Mouse (Mus musculus) right cerebral cortex, postnatal 14 days (tissue): ENCODE data around the gene Rfc4.
"Not testable (repeated sequence)": the region's sequence is repeated elsewhere in the genome, so short reads cannot be mapped to it uniquely, and the experiment has no call there.

Experiments used
- DNase-seq: peaks from one replicate; pipeline ENCODE4 v3.0.0; 2022

Rfc4 gene

DNA sequence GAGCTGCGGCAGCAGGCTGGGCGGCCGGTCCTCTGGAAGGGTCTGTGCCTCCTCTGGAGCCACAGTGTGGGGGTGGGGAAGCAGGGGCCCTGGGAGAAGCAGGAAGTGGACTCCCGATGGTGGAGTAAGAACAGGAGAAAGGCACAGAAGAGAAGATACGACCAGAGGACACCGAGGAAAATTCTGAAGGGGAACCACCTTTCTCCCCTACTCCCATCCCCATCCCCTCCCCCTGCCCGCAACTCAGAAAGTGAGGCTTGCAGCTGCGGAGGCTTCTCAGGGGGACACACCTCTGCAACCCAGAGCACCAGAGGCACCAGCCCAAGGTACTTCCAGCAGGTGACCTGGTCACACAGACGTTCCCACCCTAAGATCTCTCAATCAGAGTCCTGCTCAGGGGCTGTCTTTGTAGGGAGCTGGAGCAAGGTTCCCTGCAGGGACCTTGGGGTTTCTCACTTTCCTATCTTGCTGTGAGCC lies 27.4 kb downstream of the Rfc4 start:
- DNase-seq, result no peak

DNA sequence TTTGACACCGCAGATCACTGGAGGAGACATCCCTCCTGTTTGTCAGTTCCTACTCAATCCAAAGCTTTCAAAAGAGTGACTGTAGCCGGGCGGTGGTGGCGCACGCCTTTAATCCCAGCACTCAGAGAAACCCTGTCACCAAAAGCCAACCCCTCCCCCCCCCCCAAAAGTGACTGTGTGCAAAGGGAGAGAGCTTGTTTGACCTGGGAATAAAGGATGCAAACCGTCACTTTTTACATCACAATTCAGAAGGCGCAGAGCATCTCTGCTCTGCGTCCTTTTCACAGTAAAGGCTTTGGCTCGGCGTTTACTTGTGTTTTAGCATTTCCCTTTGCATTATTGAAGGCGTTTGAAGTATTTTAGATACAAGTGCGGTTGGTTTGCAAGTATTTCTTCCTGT lies 27.9 kb downstream of the Rfc4 start:
- no peak for DNase-seq

DNA sequence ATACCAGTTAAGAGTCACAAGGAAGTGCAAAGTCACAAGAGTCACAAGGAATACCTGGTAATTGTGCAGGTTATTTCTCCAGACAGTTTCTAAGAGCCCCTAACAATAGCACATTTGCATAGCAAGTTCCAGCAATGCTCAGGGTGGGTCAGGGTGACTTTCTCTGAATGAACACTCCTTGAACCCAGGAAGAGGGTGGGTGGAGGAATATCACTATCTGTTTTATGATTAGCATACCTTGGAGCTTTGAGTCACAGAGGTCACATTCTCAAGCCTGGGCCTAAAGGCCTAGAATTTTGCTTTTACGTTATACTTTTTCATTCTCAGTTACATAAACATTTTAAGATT lies 29.5 kb downstream of the Rfc4 start:
- not testable (repeated sequence) for DNase-seq

DNA sequence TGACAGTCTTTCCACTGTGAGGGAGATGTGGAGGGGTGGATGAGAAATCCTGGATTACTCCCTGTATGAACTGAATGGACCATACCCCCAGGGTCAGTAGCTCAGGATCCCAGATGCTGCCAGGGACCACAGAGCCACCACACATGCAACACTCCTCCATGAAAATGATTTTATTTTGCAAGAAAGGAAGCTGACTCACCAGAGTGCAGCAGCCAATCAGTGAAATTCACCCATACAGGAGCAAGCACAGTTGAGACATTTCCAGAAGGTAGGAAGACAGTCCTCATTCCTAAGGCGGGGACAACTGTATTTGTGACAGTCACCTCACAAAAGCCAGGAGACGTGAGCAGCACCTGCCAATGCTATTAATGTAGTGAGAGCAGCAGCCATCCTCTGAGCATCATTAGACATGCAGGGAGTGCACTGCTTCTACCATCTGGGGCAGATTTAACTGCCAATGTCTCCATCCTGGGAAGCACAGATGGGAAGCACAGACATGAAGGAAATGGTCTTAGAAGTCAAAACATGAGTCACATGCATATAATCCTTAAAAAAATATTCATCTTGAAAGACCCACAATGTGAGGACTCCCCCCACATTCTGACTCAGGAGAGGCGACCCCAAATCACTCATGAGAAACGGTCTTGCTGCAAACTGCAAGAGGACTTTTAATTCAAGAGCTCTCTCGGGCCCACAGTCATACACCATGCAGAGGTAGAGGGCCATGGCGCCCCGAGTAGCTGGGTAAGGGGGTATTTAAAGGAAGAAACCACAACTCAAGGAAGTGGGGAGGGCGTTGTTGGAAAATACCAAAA lies 30.0 kb downstream of the Rfc4 start:
- not testable (repeated sequence) for DNase-seq

DNA sequence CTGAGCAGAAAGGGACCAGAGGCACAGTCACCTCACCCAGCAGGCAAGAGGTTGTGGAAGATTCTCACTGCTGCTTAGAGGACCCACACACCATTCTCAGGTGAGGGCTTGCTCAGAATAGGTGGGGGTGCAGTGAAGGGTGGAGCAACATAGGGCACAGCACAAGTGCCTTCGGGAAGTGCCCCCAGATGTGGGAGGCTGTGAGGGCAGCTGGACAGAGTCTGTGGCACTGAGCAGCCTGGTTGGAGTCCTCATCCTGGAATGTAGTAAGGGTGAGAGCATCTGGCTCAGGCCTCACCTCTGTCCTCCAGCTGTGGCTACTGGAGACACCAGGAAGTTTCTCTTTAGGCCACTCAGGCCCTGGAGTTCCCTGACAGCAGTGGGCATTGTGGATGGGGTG lies 30.7 kb downstream of the Rfc4 start:
- not testable (repeated sequence) for DNase-seq

DNA sequence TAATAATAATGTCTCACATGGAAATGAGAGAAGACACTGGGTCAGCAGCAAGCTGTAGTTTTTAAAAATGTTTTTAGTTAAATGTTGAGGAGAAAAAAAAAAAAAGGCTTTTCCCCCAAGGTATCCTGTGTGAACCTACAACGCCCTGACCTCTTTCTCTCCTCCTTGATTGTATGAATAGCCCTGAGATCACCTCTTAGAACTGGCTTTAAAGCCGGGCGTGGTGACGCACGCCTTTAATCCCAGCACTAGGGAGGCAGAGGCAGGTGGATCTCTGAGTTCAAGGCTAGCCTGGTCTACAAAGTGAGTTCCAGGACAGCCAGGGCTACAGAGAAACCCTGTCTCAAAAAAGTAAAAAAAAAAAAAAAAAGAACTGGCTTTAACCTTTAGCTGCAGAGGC lies 32.0 kb downstream of the Rfc4 start:
- DNase-seq, result not testable (repeated sequence)

DNA sequence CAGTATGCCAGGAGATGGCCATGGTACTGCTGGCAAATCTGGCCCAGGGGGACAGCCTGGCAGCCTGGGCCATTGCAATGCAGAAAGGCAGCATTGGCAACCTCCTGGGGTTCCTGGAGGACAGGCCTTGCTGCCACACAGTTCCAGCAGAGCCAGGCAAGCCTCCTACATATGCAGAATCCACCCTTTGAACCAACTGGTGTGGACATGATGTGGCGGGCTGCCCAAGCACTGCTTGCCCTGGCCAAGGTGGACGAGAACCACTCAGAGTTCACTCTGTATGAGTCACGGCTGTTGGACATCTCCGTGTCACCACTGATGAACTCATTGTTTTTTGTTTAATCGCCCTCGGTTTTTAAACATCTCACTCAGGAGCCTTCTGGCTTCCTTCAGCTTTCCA lies 33.4 kb downstream of the Rfc4 start:
- no peak for DNase-seq

DNA sequence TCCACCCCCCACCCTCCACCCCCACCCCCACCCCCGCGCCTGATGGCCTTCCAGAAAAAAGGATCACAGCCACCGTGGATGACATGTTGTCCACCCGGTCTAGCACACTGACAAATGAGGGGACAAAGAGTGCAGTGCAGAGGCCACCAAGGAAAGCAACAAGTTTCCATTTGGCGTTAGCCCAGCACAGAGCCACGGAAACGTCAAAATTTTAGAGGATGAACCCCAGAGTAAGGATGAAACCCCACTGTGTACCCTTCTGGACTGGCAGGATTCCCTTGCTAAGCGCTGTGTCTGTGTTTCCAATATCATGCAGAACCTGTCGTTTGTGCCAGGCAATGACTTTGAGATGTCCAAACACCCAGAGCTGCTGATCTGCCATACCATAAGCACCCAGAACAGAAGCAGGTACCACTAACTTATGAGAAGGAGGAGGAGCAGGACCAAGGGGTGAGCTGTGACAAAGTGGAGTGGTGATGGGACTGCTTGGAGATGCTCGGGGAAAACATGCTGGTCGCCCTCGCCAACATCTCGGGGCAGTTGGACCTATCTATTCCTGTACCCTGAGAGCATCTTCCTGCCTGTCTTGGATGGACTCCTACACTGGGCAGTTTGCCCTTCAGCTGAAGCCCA lies 34.1 kb downstream of the Rfc4 start:
- DNase-seq, result no peak

DNA sequence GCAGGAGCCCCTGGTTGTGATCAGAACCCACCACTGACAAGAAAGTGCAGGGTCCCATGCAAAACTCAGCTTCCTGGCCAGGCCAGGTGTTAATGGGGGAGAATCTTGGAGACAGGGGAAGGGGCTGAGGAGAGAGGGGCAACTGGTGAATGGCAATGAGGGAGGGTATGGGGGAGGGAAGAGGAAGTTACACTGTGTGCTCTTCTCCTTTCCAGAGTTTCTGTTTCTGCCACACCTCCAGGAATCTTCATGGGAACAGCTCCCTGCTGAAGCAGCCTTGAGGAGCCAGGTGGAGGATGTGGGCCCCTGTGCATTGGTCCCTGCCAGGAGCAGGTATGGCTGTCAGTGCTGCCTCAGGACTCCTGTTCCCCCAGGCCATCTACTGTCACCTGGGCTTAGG lies 36.2 kb downstream of the Rfc4 start:
- not testable (repeated sequence) for DNase-seq

DNA sequence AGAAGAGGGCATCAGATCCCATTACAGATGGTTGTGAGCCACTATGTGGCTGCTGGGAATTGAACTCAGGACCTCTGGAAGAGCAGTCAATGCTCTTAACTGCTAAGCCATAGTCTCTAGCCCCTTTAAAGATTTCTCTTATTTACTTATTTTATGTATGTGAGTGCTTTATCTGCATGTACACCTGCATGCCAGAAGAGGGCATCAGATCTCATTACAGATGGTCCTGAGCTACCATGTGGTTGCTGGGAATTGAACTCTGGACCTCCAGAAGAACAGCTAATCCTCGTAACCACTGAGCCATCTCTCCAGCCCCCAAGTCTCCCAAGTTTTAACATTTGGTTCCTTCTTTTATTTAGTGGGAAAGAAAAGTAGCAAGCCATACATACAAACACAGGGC lies 39.0 kb downstream of the Rfc4 start:
- DNase-seq, result not testable (repeated sequence)

DNA sequence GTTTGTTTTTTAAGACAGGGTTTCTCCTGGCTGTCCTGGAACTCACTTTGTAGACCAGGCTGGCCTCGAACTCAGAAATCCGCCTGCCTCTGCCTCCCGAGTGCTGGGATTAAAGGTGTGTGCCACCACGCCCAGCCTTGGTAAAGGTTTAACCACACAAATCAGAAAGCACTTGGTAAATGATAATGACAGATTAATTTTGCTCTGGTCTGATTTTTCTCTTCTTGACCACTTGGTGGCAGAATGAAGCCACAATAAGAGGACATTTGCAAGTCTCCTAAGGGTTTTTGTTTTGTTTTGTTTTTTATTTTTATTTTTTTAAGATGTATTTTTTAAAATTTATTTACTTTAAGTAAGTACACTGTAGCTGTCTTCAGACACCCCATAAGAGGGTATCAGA lies 39.8 kb downstream of the Rfc4 start:
- DNase-seq, result not testable (repeated sequence)

DNA sequence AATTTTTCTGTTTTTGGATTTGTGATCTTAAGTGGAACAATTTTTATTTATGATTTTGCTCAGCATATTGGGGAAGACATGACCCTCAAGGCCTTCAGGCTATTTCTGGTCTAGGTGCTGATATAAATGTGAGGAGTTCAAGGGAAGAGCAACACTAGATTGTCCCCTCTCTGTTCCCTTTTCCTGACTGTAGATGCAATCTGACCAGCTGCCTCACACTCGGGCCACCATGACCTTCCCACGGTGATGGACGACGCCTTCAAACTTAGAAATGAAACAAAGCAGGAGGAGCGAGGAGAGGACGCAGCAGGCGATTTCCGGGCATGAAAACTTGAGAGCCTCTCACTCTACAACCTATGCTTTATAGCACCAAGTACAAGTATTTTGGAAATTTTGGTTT lies 40.4 kb downstream of the Rfc4 start:
- not testable (repeated sequence) for DNase-seq

DNA sequence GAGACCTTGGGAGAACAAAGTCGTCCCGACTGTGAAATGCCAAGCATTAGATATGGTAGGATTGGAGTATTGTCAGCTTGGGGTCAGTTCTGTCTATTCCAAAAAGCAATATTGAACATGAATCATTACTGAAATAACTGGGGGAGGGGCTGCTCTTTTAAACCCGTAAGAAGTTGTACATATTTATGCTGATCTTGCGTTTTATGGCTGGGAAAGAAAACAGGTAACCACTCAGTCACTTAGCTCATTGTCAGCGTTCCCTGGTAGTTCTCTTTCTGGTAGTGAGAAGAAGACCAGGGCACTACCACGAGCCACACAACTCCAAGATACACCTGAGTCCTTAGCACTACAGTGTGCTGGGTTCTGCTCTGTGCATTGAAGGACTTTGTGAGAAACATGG lies 50.0 kb downstream of the Rfc4 start:
- not testable (repeated sequence) for DNase-seq
